Mouse (Mus musculus) liver, embryonic 14.5 days (tissue): ENCODE data around the gene Cgnl1.

ENCODE experiments used
- CTCF ChIP-seq: IDR thresholded peaks from 2 replicates; pipeline ENCODE4 v1.5.1; 2016; ENCODE audit warnings: antibody characterized with exemption, low read depth, control low read depth
- EP300 ChIP-seq: IDR thresholded peaks from 2 replicates; pipeline ENCODE4 v1.6.1; 2016; ENCODE audit warnings: antibody characterized with exemption, low read depth

DNA sequence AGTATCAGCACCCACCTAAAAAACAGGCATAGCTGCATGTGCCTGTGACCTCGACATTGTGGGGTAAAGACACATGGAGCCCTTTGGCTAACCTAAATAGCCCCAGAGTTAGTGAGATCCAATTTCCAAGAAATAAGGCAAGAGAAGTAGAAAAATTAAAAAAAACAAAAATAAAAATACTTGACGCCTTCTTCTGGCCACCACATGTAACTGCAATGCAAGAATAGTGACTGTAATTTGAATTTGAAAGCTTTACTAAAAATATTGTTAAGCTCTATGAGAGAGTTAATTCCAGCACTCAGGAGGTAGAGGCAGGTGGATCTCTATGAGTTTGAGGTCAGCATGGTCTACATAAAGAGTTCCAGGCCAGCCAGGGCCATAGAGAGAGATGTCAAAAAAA, 39.3 kb upstream of the Cgnl1 start:
- TF ChIP-seq CTCF (0 out of 2 replicates have a peak, but pooled peaks have one; percentile 1), EP300 (no peak)
